Mouse (Mus musculus) lung, embryonic 16.5 days (tissue): ENCODE measurements around the gene Apbb1. TPM values are rescaled to one million over a fixed set of nuclear protein-coding genes. Genes with fewer than 3 reads are reported as not detected.

Source experiments
- ATAC-seq: fragments of 200-750 bp; cut with Nextera tagmentation; 2 replicates; pipeline ENCODE4 v1.8.0; 2017; ENCODE audit warnings: low read depth, mild to moderate bottlenecking, moderate library complexity
- H3K27ac ChIP-seq: fragments of 300-500 bp; sonication (generic); 2 replicates; pipeline ENCODE4 v1.5.1; 2014; ENCODE audit warnings: mild to moderate bottlenecking, control low read depth, low read length
- H3K27me3 ChIP-seq: fragments of 300-500 bp; sonication (generic); 2 replicates; pipeline ENCODE4 v1.6.1; 2014; ENCODE audit warnings: low read depth, low read length, mixed read lengths; ENCODE audit not compliant: control insufficient read depth, insufficient read depth
- H3K36me3 ChIP-seq: fragments of 300-500 bp; sonication (generic); 2 replicates; pipeline ENCODE4 v1.6.1; 2014; ENCODE audit warnings: low read length; ENCODE audit not compliant: control insufficient read depth, insufficient read depth
- H3K4me1 ChIP-seq: fragments of 300-500 bp; sonication (generic); replicated peaks from 2 replicates; pipeline ENCODE4 v1.6.1; 2014; ENCODE audit warnings: low read length, mixed read lengths; ENCODE audit not compliant: control insufficient read depth, insufficient read depth
- H3K4me2 ChIP-seq: fragments of 300-500 bp; sonication (generic); 2 replicates; pipeline ENCODE4 v1.6.1; 2014; ENCODE audit warnings: low read depth, low read length, control low read depth
- H3K4me3 ChIP-seq: fragments of 300-500 bp; sonication (generic); 2 replicates; pipeline ENCODE4 v1.5.1; 2014; ENCODE audit warnings: mild to moderate bottlenecking, low read length, control low read depth
- H3K9ac ChIP-seq: fragments of 300-500 bp; sonication (generic); 2 replicates; pipeline ENCODE4 v1.6.1; 2014; ENCODE audit warnings: low read length, control low read depth
- H3K9me3 ChIP-seq: fragments of 300-500 bp; sonication (generic); 2 replicates; pipeline ENCODE4 v1.6.1; 2016; ENCODE audit warnings: low read length; ENCODE audit not compliant: control insufficient read depth
- WGBS: fragments of 180-500 bp; shearing (Covaris S2); extraction: QIAGEN DNeasy Blood & Tissue Kit; methylation state at CpG from one replicate; pipeline ENCODE4 v1.1.7; 2014; 5-methylcytosine and 5-hydroxymethylcytosine counted together
- polyA plus RNA-seq: library from polyadenylated mRNA; unstranded; fragments of >200 nt; fragmentation: Nextera tagmentation; extraction: Ambion mirVana; gene quantifications from 2 replicates; pipeline ENCODE4 v1.2.1, GENCODE M21; 2015

The Apbb1 gene
- polyA plus RNA-seq, 1 experiment from 2014 or later, result 48.0 TPM

DNA sequence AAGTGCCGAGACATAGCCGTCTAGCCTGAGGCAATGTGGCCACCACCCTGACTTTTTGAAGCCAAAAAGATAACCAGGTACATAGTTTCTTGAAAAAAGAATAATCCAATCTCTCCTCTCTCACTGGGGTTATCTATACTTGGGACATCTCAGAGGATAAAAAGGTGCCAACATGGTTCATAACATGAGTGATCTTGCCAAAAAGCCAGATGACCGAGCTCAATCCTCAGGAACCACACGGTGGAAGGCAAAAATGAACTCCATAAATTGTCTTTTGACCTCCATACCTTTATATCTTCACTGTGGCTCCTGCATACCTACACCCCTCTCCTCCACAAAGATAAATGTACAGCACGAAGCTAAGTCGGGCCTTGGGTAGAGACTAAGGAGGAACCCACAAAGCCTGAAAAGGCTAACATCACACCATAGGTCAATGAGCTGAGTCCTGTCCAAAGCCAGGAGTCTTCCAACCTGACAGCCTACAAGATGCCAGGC lies 4.0 kb downstream of the Apbb1 start:
- H3K27ac ChIP-seq, result no peak overlapping the region
- H3K9me3 ChIP-seq, result no peaks in the 10 kb centered on the region
- peaks cover 20% of the 10 kb centered on the region for H3K4me1 ChIP-seq
- no peak overlapping the region for H3K9ac ChIP-seq
- no peaks in the 10 kb centered on the region for H3K27me3 ChIP-seq
- 88% methylated on average over 6 of the region's 6 CpGs for WGBS
- no peak overlapping the region for H3K4me2 ChIP-seq
- H3K36me3 ChIP-seq, result peaks cover 3% of the 10 kb centered on the region; the same call in 1 of the 2 replicates
- no peak overlapping the region for H3K4me3 ChIP-seq
- ATAC-seq, result no peak

- H3K9ac ChIP-seq, result no peak overlapping the region
- WGBS, result 42% methylated on average over 3 of the region's 3 CpGs
- peak overlapping the region; percentile 33 for H3K27ac ChIP-seq
- peaks cover 14% of the 10 kb centered on the region for H3K4me1 ChIP-seq
- no peaks in the 10 kb centered on the region for H3K27me3 ChIP-seq
- H3K4me2 ChIP-seq, result no peak overlapping the region
- ATAC-seq, result no peak
- H3K4me3 ChIP-seq, result no peak overlapping the region
- peaks cover 3% of the 10 kb centered on the region; the same call in 1 of the 2 replicates for H3K36me3 ChIP-seq
- H3K9me3 ChIP-seq, result no peaks in the 10 kb centered on the region
Observed at GRCm38 (mm10) chr7:105576166-105576748, 5.2 kb downstream of the Apbb1 start.

GRCm38 (mm10) chr7:105574537-105574936 lies 6.9 kb downstream of the Apbb1 start:
- WGBS, result 84% methylated on average over 4 of the region's 4 CpGs
- Histone ChIP-seq H3K4me1 (peaks cover 8% of the 10 kb centered on the region), H3K4me3 (no peak overlapping the region), H3K27me3 (no peaks in the 10 kb centered on the region), H3K9me3 (no peaks in the 10 kb centered on the region), H3K27ac (no peak overlapping the region), H3K4me2 (no peak overlapping the region), H3K9ac (no peak overlapping the region), H3K36me3 (peaks cover 3% of the 10 kb centered on the region; the same call in 1 of the 2 replicates)
- no peak for ATAC-seq

DNA sequence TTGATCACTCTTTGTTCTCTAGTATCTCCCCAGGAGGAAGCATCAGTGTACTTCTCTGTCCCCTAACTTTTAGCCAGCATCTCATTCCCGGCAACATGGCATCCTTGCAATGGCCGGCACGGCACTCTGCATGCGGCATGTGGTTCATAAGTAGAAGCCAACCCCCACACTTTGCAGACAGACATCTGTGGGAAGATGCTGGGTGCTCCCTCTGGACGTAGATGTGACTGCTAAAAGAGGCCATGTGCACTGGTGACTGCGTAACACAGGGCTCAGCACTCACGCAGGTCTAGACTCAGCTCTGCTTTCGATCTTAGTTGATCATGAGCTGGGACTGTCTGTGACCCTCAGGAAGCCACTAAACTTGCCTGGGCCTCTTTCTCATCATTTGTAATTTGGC lies 8.5 kb downstream of the Apbb1 start:
- Histone ChIP-seq H3K27me3 (no peaks in the 10 kb centered on the region), H3K9ac (no peak overlapping the region), H3K4me3 (no peak overlapping the region), H3K9me3 (no peaks in the 10 kb centered on the region), H3K36me3 (peaks cover 3% of the 10 kb centered on the region; the same call in 1 of the 2 replicates), H3K27ac (no peak overlapping the region), H3K4me1 (peaks cover 8% of the 10 kb centered on the region), H3K4me2 (no peak overlapping the region)
- 92% methylated on average over 8 of the region's 8 CpGs for WGBS
- no peak for ATAC-seq

- Histone ChIP-seq H3K4me1 (no peaks in the 10 kb centered on the region), H3K9ac (no peak overlapping the region), H3K4me3 (no peak overlapping the region), H3K9me3 (no peaks in the 10 kb centered on the region), H3K27ac (no peak overlapping the region), H3K27me3 (no peaks in the 10 kb centered on the region), H3K4me2 (no peak overlapping the region), H3K36me3 (peaks cover 6% of the 10 kb centered on the region; the same call in 1 of the 2 replicates)
- 78% methylated on average over 4 of the region's 4 CpGs for WGBS
- no peak for ATAC-seq
Observed at GRCm38 (mm10) chr7:105570756-105571155, 10.7 kb downstream of the Apbb1 start.

- H3K9me3 ChIP-seq, result no peaks in the 10 kb centered on the region
- no peaks in the 10 kb centered on the region for H3K4me1 ChIP-seq
- no peak overlapping the region for H3K9ac ChIP-seq
- 42% methylated on average over 12 of the region's 12 CpGs for WGBS
- no peak overlapping the region for H3K4me2 ChIP-seq
- no peak for ATAC-seq
- peaks cover 6% of the 10 kb centered on the region; the same call in 1 of the 2 replicates for H3K36me3 ChIP-seq
- no peak overlapping the region for H3K4me3 ChIP-seq
- H3K27me3 ChIP-seq, result no peaks in the 10 kb centered on the region
- no peak overlapping the region for H3K27ac ChIP-seq
Observed at GRCm38 (mm10) chr7:105569512-105570496, 11.6 kb downstream of the Apbb1 start.

- H3K27me3 ChIP-seq, result no peaks in the 10 kb centered on the region
- peak; percentile 64 for ATAC-seq
Observed at GRCm38 (mm10) chr7:105568988-105569471, 12.4 kb downstream of the Apbb1 start.

GRCm38 (mm10) chr7:105568583-105568982 lies 12.9 kb downstream of the Apbb1 start:
- Histone ChIP-seq H3K27ac (no peak overlapping the region), H3K27me3 (no peaks in the 10 kb centered on the region), H3K4me2 (no peak overlapping the region), H3K36me3 (peaks cover 6% of the 10 kb centered on the region), H3K4me3 (no peak overlapping the region), H3K9me3 (no peaks in the 10 kb centered on the region), H3K4me1 (no peaks in the 10 kb centered on the region), H3K9ac (no peak overlapping the region)
- WGBS, result 32% methylated on average over 7 of the region's 7 CpGs
- ATAC-seq, result no peak

More at GRCm38 (mm10) chr7:105568988-105569471, 12.4 kb downstream of the Apbb1 start:
- no peak overlapping the region for H3K9ac ChIP-seq
- no peaks in the 10 kb centered on the region for H3K4me1 ChIP-seq
- 10% methylated on average over 6 of the region's 6 CpGs for WGBS
- H3K9me3 ChIP-seq, result no peaks in the 10 kb centered on the region
- H3K27ac ChIP-seq, result no peak overlapping the region
- H3K4me2 ChIP-seq, result no peak overlapping the region
- no peak overlapping the region for H3K4me3 ChIP-seq
- H3K36me3 ChIP-seq, result peaks cover 7% of the 10 kb centered on the region
